ENCODE assay signal across 8 mouse cellular contexts in genomic region chr13:58274259-58274991, GRCm38 (mm10). TPM values are rescaled to one million over a fixed set of nuclear protein-coding genes. Genes with fewer than 3 reads are reported as not detected.
DNase-seq lines count a peak whose midpoint lies in the region; ATAC-seq and TF ChIP-seq lines count a peak whose summit lies in the region.

No protein-coding gene starts in this region.

- H3ac ChIP-seq in C2C12 (ENCODE audit: control insufficient read depth, insufficient read length, low read depth) = peak overlapping the region; percentile 84

- peak overlapping the region; percentile 6; the same call in 1 of the 2 replicates for H3K27ac ChIP-seq in bone marrow, adult 2 months (ENCODE audit: control insufficient read depth, insufficient read depth, low read depth, low read length, poor library complexity)
- H3K27ac ChIP-seq in embryonic facial prominence, embryonic 15.5 days (replicated peaks) = peak overlapping the region; percentile 82
- H3K27ac ChIP-seq in heart, embryonic 11.5 days (ENCODE audit: low read depth, low read length) = peak overlapping the region; percentile 74
- peak overlapping the region; percentile 86 for H3K27ac ChIP-seq in kidney, postnatal 0 days
- H3K27ac ChIP-seq in liver, embryonic 14.5 days = no peak overlapping the region
- H3K27ac ChIP-seq in neural tube, embryonic 14.5 days (ENCODE audit: low read depth, low read length) = peak overlapping the region; percentile 80

- peak overlapping the region; percentile 72 for H3K4me2 ChIP-seq in embryonic facial prominence, embryonic 15.5 days (replicated peaks)
- H3K4me2 ChIP-seq in heart, embryonic 11.5 days = peak overlapping the region; percentile 87
- H3K4me2 ChIP-seq in kidney, postnatal 0 days (ENCODE audit: low read length) = peak overlapping the region; percentile 83
- H3K4me2 ChIP-seq in liver, embryonic 14.5 days (ENCODE audit: low read depth) = peak overlapping the region; percentile 90
- H3K4me2 ChIP-seq in neural tube, embryonic 14.5 days (ENCODE audit: low read depth, low read length) = peak overlapping the region; percentile 74

- DNase-seq in kidney, postnatal 0 days (ENCODE audit: low spot score) = peak; percentile 82
- DNase-seq in liver, embryonic 14.5 days (ENCODE audit: low read depth in 3 of 3, low spot score in 3 of 3) = peak; percentile 24 to 31 (median 24)
- DNase-seq in testis, postnatal 10 days (ENCODE audit: low spot score) = peak; percentile 88

- no peaks in the 10 kb centered on the region for H3K9me3 ChIP-seq in embryonic facial prominence, embryonic 15.5 days (replicated peaks)
- H3K9me3 ChIP-seq in heart, embryonic 11.5 days (replicated peaks; ENCODE audit: control insufficient read depth, low read length) = no peaks in the 10 kb centered on the region
- H3K9me3 ChIP-seq in kidney, postnatal 0 days (replicated peaks; ENCODE audit: low read length) = no peaks in the 10 kb centered on the region
- H3K9me3 ChIP-seq in liver, embryonic 14.5 days (ENCODE audit: control insufficient read depth, low read length) = no peaks in the 10 kb centered on the region
- H3K9me3 ChIP-seq in neural tube, embryonic 14.5 days (ENCODE audit: control insufficient read depth, low read length) = no peaks in the 10 kb centered on the region

- peak overlapping the region; percentile 49 for H3K4me3 ChIP-seq in C2C12 (ENCODE audit: insufficient read depth, poor library complexity, severe bottlenecking)
- H3K4me3 ChIP-seq in bone marrow, adult 2 months (replicated peaks; ENCODE audit: control insufficient read depth, low read depth, low read length) = peak overlapping the region; percentile 54
- H3K4me3 ChIP-seq in embryonic facial prominence, embryonic 15.5 days (replicated peaks) = peak overlapping the region; percentile 86
- H3K4me3 ChIP-seq in heart, embryonic 11.5 days (ENCODE audit: low read depth, low read length) = peak overlapping the region; percentile 93
- H3K4me3 ChIP-seq in kidney, postnatal 0 days (replicated peaks; ENCODE audit: low read depth, low read length) = peak overlapping the region; percentile 94
- H3K4me3 ChIP-seq in liver, embryonic 14.5 days (ENCODE audit: insufficient read depth in 1 of 2, low read depth in 2 of 2, low read length in 2 of 2) = peak overlapping the region; percentile 66 to 67
- H3K4me3 ChIP-seq in neural tube, embryonic 14.5 days (ENCODE audit: low read depth, low read length) = peak overlapping the region; percentile 87

- TF ChIP-seq EP300 in liver, embryonic 14.5 days (IDR thresholded peaks at IDR 0.05; ENCODE audit: low read depth) = no peak

- H3K4me1 ChIP-seq in bone marrow, adult 2 months (ENCODE audit: control insufficient read depth, insufficient read depth, low read length) = no peaks in the 10 kb centered on the region
- H3K4me1 ChIP-seq in embryonic facial prominence, embryonic 15.5 days = peaks cover 18% of the 10 kb centered on the region
- H3K4me1 ChIP-seq in heart, embryonic 11.5 days (ENCODE audit: control insufficient read depth, insufficient read depth, low read length) = peaks cover 9% of the 10 kb centered on the region; the same call in 1 of the 2 replicates
- H3K4me1 ChIP-seq in kidney, postnatal 0 days (replicated peaks; ENCODE audit: insufficient read depth, low read length) = 0 out of 2 replicates have a peak, but pooled peaks cover 3% of the 10 kb centered on the region
- 0 out of 4 replicates have a peak, but pooled peaks cover 0 to 2% of the 10 kb centered on the region in 2 experiments for H3K4me1 ChIP-seq in liver, embryonic 14.5 days (replicated peaks; ENCODE audit: control insufficient read depth in 2 of 2, insufficient read depth in 2 of 2, low read length in 1 of 2)
- H3K4me1 ChIP-seq in neural tube, embryonic 14.5 days (ENCODE audit: control insufficient read depth, insufficient read depth, low read length) = peaks cover 12% of the 10 kb centered on the region; the same call in 1 of the 2 replicates

- H3K36me3 ChIP-seq in C2C12 (ENCODE audit: control insufficient read depth, insufficient read depth) = no peaks in the 10 kb centered on the region
- H3K36me3 ChIP-seq in embryonic facial prominence, embryonic 15.5 days = no peaks in the 10 kb centered on the region
- no peaks in the 10 kb centered on the region for H3K36me3 ChIP-seq in heart, embryonic 11.5 days (ENCODE audit: control insufficient read depth, insufficient read depth, low read length)
- no peaks in the 10 kb centered on the region for H3K36me3 ChIP-seq in kidney, postnatal 0 days (ENCODE audit: insufficient read depth, low read length)
- no peaks in the 10 kb centered on the region for H3K36me3 ChIP-seq in liver, embryonic 14.5 days (replicated peaks; ENCODE audit: control insufficient read depth, insufficient read depth, low read depth)
- no peaks in the 10 kb centered on the region for H3K36me3 ChIP-seq in neural tube, embryonic 14.5 days (ENCODE audit: control insufficient read depth, insufficient read depth, low read length)

- WGBS in bone marrow, adult 2 months = under 1% methylated on average over 84 of the region's 84 CpGs
- WGBS in embryonic facial prominence, embryonic 15.5 days = under 1% methylated on average over 84 of the region's 84 CpGs
- WGBS in heart, embryonic 11.5 days (ENCODE audit: insufficient replicate concordance) = under 1% methylated on average over 82 of the region's 84 CpGs
- under 1% methylated on average over 77 of the region's 84 CpGs for WGBS in kidney, postnatal 0 days
- WGBS in liver, embryonic 14.5 days (ENCODE audit: insufficient replicate concordance) = under 1% methylated on average over 81 of the region's 84 CpGs
- WGBS in neural tube, embryonic 14.5 days = under 1% methylated on average over 71 of the region's 84 CpGs

- TF ChIP-seq CTCF in C2C12 (IDR thresholded peaks at IDR 0.05; ENCODE audit: control insufficient read depth, insufficient read depth, insufficient read length) = no peak
- no peak for TF ChIP-seq CTCF in bone marrow, adult 2 months (IDR thresholded peaks at IDR 0.05; ENCODE audit: control insufficient read depth, insufficient read depth, low read length)
- TF ChIP-seq CTCF in kidney, postnatal 0 days (IDR thresholded peaks at IDR 0.05; ENCODE audit: low read depth) = no peak
- no peak for TF ChIP-seq CTCF in liver, embryonic 14.5 days (IDR thresholded peaks at IDR 0.05; ENCODE audit: low read depth)

- no peaks in the 10 kb centered on the region for H3K27me3 ChIP-seq in C2C12 (ENCODE audit: control insufficient read depth, insufficient read depth, insufficient read length)
- no peaks in the 10 kb centered on the region for H3K27me3 ChIP-seq in embryonic facial prominence, embryonic 15.5 days
- peaks cover 7% of the 10 kb centered on the region; the same call in 1 of the 2 replicates for H3K27me3 ChIP-seq in heart, embryonic 11.5 days (ENCODE audit: control insufficient read depth, insufficient read depth, low read length)
- no peaks in the 10 kb centered on the region for H3K27me3 ChIP-seq in kidney, postnatal 0 days (ENCODE audit: insufficient read depth, low read length)
- H3K27me3 ChIP-seq in liver, embryonic 14.5 days (ENCODE audit: control insufficient read depth, insufficient read depth, low read length) = peaks cover 48% of the 10 kb centered on the region
- H3K27me3 ChIP-seq in neural tube, embryonic 14.5 days (ENCODE audit: control insufficient read depth, insufficient read depth, low read length) = no peaks in the 10 kb centered on the region

- no peaks in the 10 kb centered on the region for H3K79me2 ChIP-seq in C2C12 (ENCODE audit: control insufficient read depth, insufficient read depth)

- peak; percentile 85 for ATAC-seq in embryonic facial prominence, embryonic 15.5 days (ENCODE audit: insufficient number of reproducible peaks, low FRiP score, low TSS enrichment, low read depth)
- ATAC-seq in heart, embryonic 11.5 days (replicated peaks; ENCODE audit: insufficient number of reproducible peaks, low FRiP score, low TSS enrichment) = peak; percentile 71
- peak; percentile 84 for ATAC-seq in kidney, postnatal 0 days (replicated peaks; ENCODE audit: low FRiP score, low read depth)
- ATAC-seq in liver, embryonic 14.5 days (ENCODE audit: insufficient read depth) = peak; percentile 77
- peak; percentile 87 for ATAC-seq in neural tube, embryonic 14.5 days (ENCODE audit: low read depth)

- no peak for TF ChIP-seq POLR2A in bone marrow, adult 2 months (IDR thresholded peaks at IDR 0.05; ENCODE audit: borderline replicate concordance, control insufficient read depth, low read depth, low read length)

- peak overlapping the region; percentile 55 for H3K9ac ChIP-seq in embryonic facial prominence, embryonic 15.5 days
- peak overlapping the region; percentile 82 for H3K9ac ChIP-seq in heart, embryonic 11.5 days (ENCODE audit: low read depth, low read length)
- H3K9ac ChIP-seq in kidney, postnatal 0 days (ENCODE audit: low read depth, low read length) = peak overlapping the region; percentile 90
- H3K9ac ChIP-seq in liver, embryonic 14.5 days (replicated peaks) = peak overlapping the region; percentile 47
- H3K9ac ChIP-seq in neural tube, embryonic 14.5 days (replicated peaks; ENCODE audit: low read depth, low read length) = peak overlapping the region; percentile 75

- no peaks in the 10 kb centered on the region for H3K79me3 ChIP-seq in C2C12 (ENCODE audit: low read depth)

TF ChIP-seq in C2C12, 6 proteins besides CTCF, POLR2A, EP300 and RAD21 (continues in another document):
- TF ChIP-seq CEBPB (IDR thresholded peaks at IDR 0.05; ENCODE audit: low read depth) = no peak

RNA-seq across cellular contexts. Expression of gene Gkap1, which starts 1.1 kb away (rescaled TPM):
- polyA plus RNA-seq in C2C12 (2012; fragmentation: generic; extraction: Trizol) = 12.2 TPM
- 5.3 and 17.2 TPM in 2 replicates for polyA plus RNA-seq in bone marrow, adult 2 months (2011; ENCODE audit: insufficient read depth, insufficient read length, low replicate concordance, missing spikeins)
- polyA plus RNA-seq in embryonic facial prominence, embryonic 15.5 days (2015; fragmentation: Nextera tagmentation; extraction: Ambion mirVana) = 23.1 and 26.8 TPM in 2 replicates
- 22.7 TPM in 2 replicates for polyA plus RNA-seq in heart, embryonic 11.5 days (2014; fragmentation: Nextera tagmentation; extraction: Ambion mirVana)
- 43.7 and 54.2 TPM in 2 replicates for polyA plus RNA-seq in kidney, postnatal 0 days (2015; fragmentation: Nextera tagmentation; extraction: Ambion mirVana)
- polyA plus RNA-seq in liver, embryonic 14.5 days (2012; rRNA removed) = 1.5 and 4.8 TPM in 2 replicates
- 2.9 and 3.8 TPM in 2 replicates for polyA plus RNA-seq in liver, embryonic 14.5 days (2014; fragmentation: Nextera tagmentation; extraction: Ambion mirVana)
- polyA plus RNA-seq in neural tube, embryonic 14.5 days (2014; fragmentation: Nextera tagmentation; extraction: Ambion mirVana) = 25.6 and 29.7 TPM in 2 replicates

RNA-seq across cellular contexts. Expression of gene Ubqln1, which starts 59.0 kb away (rescaled TPM):
- polyA plus RNA-seq in C2C12 (2012; fragmentation: generic; extraction: Trizol) = 60.0 TPM
- 20.9 and 31.6 TPM in 2 replicates for polyA plus RNA-seq in bone marrow, adult 2 months (2011; ENCODE audit: insufficient read depth, insufficient read length, low replicate concordance, missing spikeins)
- polyA plus RNA-seq in embryonic facial prominence, embryonic 15.5 days (2015; fragmentation: Nextera tagmentation; extraction: Ambion mirVana) = 109 and 115 TPM in 2 replicates
- 71.6 and 91.5 TPM in 2 replicates for polyA plus RNA-seq in heart, embryonic 11.5 days (2014; fragmentation: Nextera tagmentation; extraction: Ambion mirVana)
- 80.6 and 82.1 TPM in 2 replicates for polyA plus RNA-seq in kidney, postnatal 0 days (2015; fragmentation: Nextera tagmentation; extraction: Ambion mirVana)
- 28.8 and 32.6 TPM in 2 replicates for polyA plus RNA-seq in liver, embryonic 14.5 days (2012; rRNA removed)
- 28.6 and 33.7 TPM in 2 replicates for polyA plus RNA-seq in liver, embryonic 14.5 days (2014; fragmentation: Nextera tagmentation; extraction: Ambion mirVana)
- 108 and 144 TPM in 2 replicates for polyA plus RNA-seq in neural tube, embryonic 14.5 days (2014; fragmentation: Nextera tagmentation; extraction: Ambion mirVana)

Comparison
In these comparisons a context has a peak if more than half of its experiments do, and no peak if none do; other contexts are left out.
1. DNase-seq: peak in every context shown above with its lines; median percentile 88 in testis, postnatal 10 days; 82 in kidney, postnatal 0 days; 24 in liver, embryonic 14.5 days.